Mouse (Mus musculus) forebrain, embryonic 11.5 days (tissue): ENCODE data around the gene Acadvl. TPM values are rescaled to one million over a fixed set of nuclear protein-coding genes. Genes with fewer than 3 reads are reported as not detected.

ENCODE experiments used
- ATAC-seq: fragments of 200-750 bp; cut with Nextera tagmentation; replicated peaks from 2 replicates; pipeline ENCODE4 v1.8.0; 2017; ENCODE audit warnings: moderate TSS enrichment; ENCODE audit not compliant: low FRiP score
- DNase-seq: peaks from one replicate; pipeline ENCODE4 v3.0.0-alpha.2; 2017; ENCODE audit warnings: low spot score
- H3K27ac ChIP-seq: fragments of 300-500 bp; sonication (generic); 2 replicates; pipeline ENCODE4 v1.5.1; 2014; ENCODE audit warnings: low read depth, low read length
- H3K27me3 ChIP-seq: fragments of 300-500 bp; sonication (generic); 2 replicates; pipeline ENCODE4 v1.6.1; 2014; ENCODE audit warnings: mild to moderate bottlenecking, low read length, mixed read lengths; ENCODE audit not compliant: control insufficient read depth, insufficient read depth
- H3K36me3 ChIP-seq: fragments of 300-500 bp; sonication (generic); 2 replicates; pipeline ENCODE4 v1.6.1; 2014; ENCODE audit warnings: mild to moderate bottlenecking, low read length, moderate library complexity, mixed read lengths; ENCODE audit not compliant: control insufficient read depth, insufficient read depth
- H3K4me1 ChIP-seq: fragments of 300-500 bp; sonication (generic); replicated peaks from 2 replicates; pipeline ENCODE4 v1.6.1; 2014; ENCODE audit warnings: low read length, mixed read lengths; ENCODE audit not compliant: control insufficient read depth, insufficient read depth
- H3K4me2 ChIP-seq: fragments of 300-500 bp; sonication (generic); 2 replicates; pipeline ENCODE4 v1.6.1; 2014; ENCODE audit warnings: low read depth, mild to moderate bottlenecking, low read length, moderate library complexity, mixed read lengths; ENCODE audit not compliant: severe bottlenecking
- H3K4me3 ChIP-seq: fragments of 300-500 bp; sonication (generic); 2 replicates; pipeline ENCODE4 v1.5.1; 2014; ENCODE audit warnings: low read depth, low read length
- H3K9ac ChIP-seq: fragments of 300-500 bp; sonication (generic); 2 replicates; pipeline ENCODE4 v1.6.1; 2014; ENCODE audit warnings: low read length
- H3K9me3 ChIP-seq: fragments of 300-500 bp; sonication (generic); 2 replicates; pipeline ENCODE4 v1.6.1; 2016; ENCODE audit warnings: low read length, mixed read lengths; ENCODE audit not compliant: control insufficient read depth
- WGBS: fragments of 180-500 bp; shearing (Covaris S2); extraction: QIAGEN DNeasy Blood & Tissue Kit; methylation state at CpG from one replicate; pipeline ENCODE4 v1.1.7; 2014; 5-methylcytosine and 5-hydroxymethylcytosine counted together
- polyA plus RNA-seq: library from polyadenylated mRNA; unstranded; fragments of >200 nt; fragmentation: Nextera tagmentation; extraction: Ambion mirVana; gene quantifications from 2 replicates; pipeline ENCODE4 v1.2.1, GENCODE M21; 2014

Acadvl gene
- polyA plus RNA-seq, 1 experiment from 2014 or later, result 44.0 TPM

GRCm38 (mm10) chr11:69996161-69997061 is 18.8 kb downstream of the Acadvl start:
- WGBS, result under 1% methylated on average over 65 of the region's 66 CpGs
- DNase-seq, result peak; percentile 78
- H3K4me1 ChIP-seq, result peaks cover 12% of the 10 kb centered on the region
- peak overlapping the region; percentile 87 for H3K9ac ChIP-seq
- peak overlapping the region; percentile 56 for H3K4me2 ChIP-seq
- no peaks in the 10 kb centered on the region for H3K9me3 ChIP-seq
- peak overlapping the region; percentile 97 for H3K27ac ChIP-seq
- peak; percentile 1; the same call in 1 of the 2 replicates for ATAC-seq
- H3K36me3 ChIP-seq, result peaks cover 19% of the 10 kb centered on the region
- H3K4me3 ChIP-seq, result peak overlapping the region; percentile 96
- H3K27me3 ChIP-seq, result no peaks in the 10 kb centered on the region

GRCm38 (mm10) chr11:69995391-69995960 is 19.7 kb downstream of the Acadvl start, which contains the start of gene Phf23:
Gene Phf23, plus strand, starts transcription at chr11:69995777.
- peaks cover 19% of the 10 kb centered on the region for H3K36me3 ChIP-seq
- ATAC-seq, result peak; percentile 77
- peak within 1 kb of the TSS; percentile 87 for H3K9ac ChIP-seq
- peak; percentile 99 for DNase-seq
- H3K4me2 ChIP-seq, result peak within 1 kb of the TSS; percentile 56
- peak within 1 kb of the TSS; percentile 96 for H3K4me3 ChIP-seq
- peaks cover 10% of the 10 kb centered on the region for H3K4me1 ChIP-seq
- WGBS, result under 1% methylated on average over 36 of the region's 36 CpGs
- no peaks in the 10 kb centered on the region for H3K27me3 ChIP-seq
- no peaks in the 10 kb centered on the region for H3K9me3 ChIP-seq
- peak within 1 kb of the TSS; percentile 97 for H3K27ac ChIP-seq

GRCm38 (mm10) chr11:69994401-69995090 is 20.7 kb downstream of the Acadvl start:
- Histone ChIP-seq H3K4me1 (peaks cover 10% of the 10 kb centered on the region), H3K9ac (no peak overlapping the region), H3K36me3 (peaks cover 24% of the 10 kb centered on the region), H3K4me3 (no peak overlapping the region), H3K27ac (no peak overlapping the region), H3K4me2 (no peak overlapping the region; the same call in 1 of the 2 replicates), H3K9me3 (no peaks in the 10 kb centered on the region), H3K27me3 (no peaks in the 10 kb centered on the region)
- DNase-seq (no peak), ATAC-seq (no peak)
- 90% methylated on average over 11 of the region's 11 CpGs for WGBS

GRCm38 (mm10) chr11:69992932-69993331 is 22.3 kb downstream of the Acadvl start:
- Histone ChIP-seq H3K4me1 (peaks cover 8% of the 10 kb centered on the region), H3K36me3 (peaks cover 15% of the 10 kb centered on the region; the same call in 1 of the 2 replicates), H3K9me3 (no peaks in the 10 kb centered on the region), H3K4me2 (no peak overlapping the region; the same call in 1 of the 2 replicates), H3K9ac (no peak overlapping the region), H3K27ac (no peak overlapping the region), H3K4me3 (0 out of 2 replicates have a peak overlapping the region, but pooled peaks have one; percentile 65), H3K27me3 (no peaks in the 10 kb centered on the region)
- no peak for ATAC-seq
- 86% methylated on average over 3 of the region's 3 CpGs for WGBS
- no peak for DNase-seq

GRCm38 (mm10) chr11:69992396-69992795 is 22.8 kb downstream of the Acadvl start:
- Histone ChIP-seq H3K27me3 (no peaks in the 10 kb centered on the region), H3K4me1 (peaks cover 5% of the 10 kb centered on the region; the same call in 1 of the 2 replicates), H3K9ac (peak overlapping the region; percentile 89; the same call in 1 of the 2 replicates), H3K4me2 (peak overlapping the region; percentile 62; the same call in 1 of the 2 replicates), H3K9me3 (no peaks in the 10 kb centered on the region), H3K4me3 (peak overlapping the region; percentile 65), H3K36me3 (peaks cover 12% of the 10 kb centered on the region; the same call in 1 of the 2 replicates), H3K27ac (no peak overlapping the region)
- ATAC-seq, result no peak
- WGBS, result 91% methylated on average over 10 of the region's 10 CpGs
- DNase-seq, result no peak

- H3K27me3 ChIP-seq, result no peaks in the 10 kb centered on the region
- peak overlapping the region; percentile 79 for H3K27ac ChIP-seq
- peaks cover 5% of the 10 kb centered on the region; the same call in 1 of the 2 replicates for H3K4me1 ChIP-seq
- WGBS, result under 1% methylated on average over 15 of the region's 15 CpGs
- H3K9me3 ChIP-seq, result no peaks in the 10 kb centered on the region
- peak overlapping the region; percentile 89 for H3K9ac ChIP-seq
- H3K4me2 ChIP-seq, result peak overlapping the region; percentile 62
- no peak for DNase-seq
- peak overlapping the region; percentile 65 for H3K4me3 ChIP-seq
- H3K36me3 ChIP-seq, result peaks cover 12% of the 10 kb centered on the region; the same call in 1 of the 2 replicates
- no peak for ATAC-seq
Observed at GRCm38 (mm10) chr11:69991711-69992110, 23.5 kb downstream of the Acadvl start.

GRCm38 (mm10) chr11:69990850-69991691 is 24.1 kb downstream of the Acadvl start, which contains the start of gene Gabarap:
Gene Gabarap, plus strand, starts transcription at chr11:69991143.
- under 1% methylated on average over 40 of the region's 40 CpGs for WGBS
- ATAC-seq (peak; percentile 57), DNase-seq (peak; percentile 97)
- Histone ChIP-seq H3K4me3 (peak within 1 kb of the TSS; percentile 65), H3K4me2 (peak within 1 kb of the TSS; percentile 62), H3K9ac (peak within 1 kb of the TSS; percentile 89), H3K4me1 (peaks cover 5% of the 10 kb centered on the region; the same call in 1 of the 2 replicates), H3K9me3 (no peaks in the 10 kb centered on the region), H3K27ac (peak within 1 kb of the TSS; percentile 79), H3K27me3 (no peaks in the 10 kb centered on the region), H3K36me3 (peaks cover 12% of the 10 kb centered on the region; the same call in 1 of the 2 replicates)
